Mouse (Mus musculus): Measurements from ENCODE around the gene Akt1s1. TPM values are rescaled to one million over a fixed set of nuclear protein-coding genes. Genes with fewer than 3 reads are reported as not detected.
A peak's percentile ranks its signal among the peaks of the same experiment; 100 is the strongest.

The Akt1s1 gene
- total and polyA plus RNA-seq, 3 experiments = 9.5 to 24.2 (median 23.3) TPM

- TF ChIP-seq POLR2A (IDR thresholded peaks at IDR 0.05; ENCODE audit: low read depth, low read length) = 0 out of 2 replicates have a peak, but pooled peaks have one; percentile 16
- no peak for TF ChIP-seq MAX (IDR thresholded peaks at IDR 0.05; ENCODE audit: low read length)
- no peak for TF ChIP-seq PAX5 (IDR thresholded peaks at IDR 0.05; ENCODE audit: low read length)
- no peak for TF ChIP-seq TBP (conservative IDR thresholded peaks at IDR 0.05; ENCODE audit: low read depth, low read length)
- no peak for TF ChIP-seq UBTF (IDR thresholded peaks at IDR 0.05; ENCODE audit: low read depth, low read length)
- TF ChIP-seq MYC (IDR thresholded peaks at IDR 0.05; ENCODE audit: low read depth, low read length) = no peak
- TF ChIP-seq NRF1 (IDR thresholded peaks at IDR 0.05; ENCODE audit: low read depth, low read length) = no peak
- no peak for TF ChIP-seq RCOR1 (conservative IDR thresholded peaks at IDR 0.05; ENCODE audit: low read depth, low read length)
- no peak for TF ChIP-seq MAZ (IDR thresholded peaks at IDR 0.05; ENCODE audit: low read depth, low read length)
- no peak for TF ChIP-seq GABPA (IDR thresholded peaks at IDR 0.05; ENCODE audit: insufficient replicate concordance, low read depth, low read length)
- peak; percentile 66; the same call in 1 of the 2 replicates for TF ChIP-seq ZMIZ1 (IDR thresholded peaks at IDR 0.05; ENCODE audit: low read depth, low read length)
- TF ChIP-seq IRF4 (IDR thresholded peaks at IDR 0.05; ENCODE audit: low read depth, low read length) = 0 out of 2 replicates have a peak, but pooled peaks have one; percentile 25
- no peak for TF ChIP-seq CHD1 (IDR thresholded peaks at IDR 0.05; ENCODE audit: low read depth, low read length)
- no peak for TF ChIP-seq SMC3 (IDR thresholded peaks at IDR 0.05; ENCODE audit: low read depth, low read length)
- no peak for TF ChIP-seq E2F4 (IDR thresholded peaks at IDR 0.05; ENCODE audit: insufficient replicate concordance, low read depth, low read length)
- TF ChIP-seq BHLHE40 (IDR thresholded peaks at IDR 0.05; ENCODE audit: low read depth, low read length) = peak; percentile 36; the same call in 1 of the 2 replicates
- TF ChIP-seq POLR2AphosphoS2 (IDR thresholded peaks at IDR 0.05; ENCODE audit: low read depth, low read length) = no peak
- peak; percentile 59 for TF ChIP-seq EP300 (IDR thresholded peaks at IDR 0.05; ENCODE audit: low read length)
- TF ChIP-seq KAT2A (IDR thresholded peaks at IDR 0.05; ENCODE audit: insufficient replicate concordance, low read length) = no peak
- TF ChIP-seq ETS1 (conservative IDR thresholded peaks at IDR 0.05; ENCODE audit: low read depth, low read length) = peak; percentile 27; the same call in 1 of the 2 replicates
- TF ChIP-seq CTCF (conservative IDR thresholded peaks at IDR 0.05 in 1 of 2, IDR thresholded peaks at IDR 0.05 in 1 of 2; ENCODE audit: low read depth in 2 of 2, low read length in 2 of 2) = no peak
Measured at GRCm38 (mm10) chr7:44841825-44842463, 6.8 kb upstream of the Akt1s1 start (continued).

- peaks cover 24 to 55% of the 10 kb centered on the region in 2 experiments for H3K4me1 ChIP-seq (ENCODE audit: control insufficient read depth in 1 of 2, insufficient read depth in 2 of 2)
- H3K4me3 ChIP-seq (replicated peaks in 1 of 3; ENCODE audit: low read depth in 2 of 3, low read length in 2 of 3, poor library complexity in 1 of 3) = no peak overlapping the region
- dilution Hi-C loops (cut with MboI; ENCODE audit: extremely low pct_ligation_motif_present, extremely low pct_unique_long_range_greater_than_20kb, low sequenced_read_pairs) = no loop called here
- no peak overlapping the region for H3K4me2 ChIP-seq (ENCODE audit: insufficient read depth, low read depth, poor library complexity, severe bottlenecking)
- H3K36me3 ChIP-seq (replicated peaks in 1 of 2; ENCODE audit: control insufficient read depth in 1 of 2, insufficient read depth in 1 of 2, low read length in 1 of 2) = peaks cover 69 to 73% of the 10 kb centered on the region in 2 experiments
- H3K27ac ChIP-seq (ENCODE audit: insufficient read depth, low read depth) = no peak overlapping the region
- DNase-seq (ENCODE audit: extremely low read depth) = no peak
- H3K27me3 ChIP-seq (replicated peaks) = no peaks in the 10 kb centered on the region
- peaks cover 7% of the 10 kb centered on the region for H3K79me2 ChIP-seq (replicated peaks; ENCODE audit: control insufficient read depth, extremely low read depth, insufficient read depth, poor library complexity, severe bottlenecking)
- no peak for TF ChIP-seq GABPA (IDR thresholded peaks at IDR 0.05; ENCODE audit: insufficient replicate concordance, low read depth, low read length)
- TF ChIP-seq ZKSCAN1 (IDR thresholded peaks at IDR 0.05; ENCODE audit: borderline replicate concordance, low read depth, low read length) = no peak
- TF ChIP-seq MAFK (IDR thresholded peaks at IDR 0.05; ENCODE audit: insufficient replicate concordance, low read length) = no peak
- no peak for TF ChIP-seq TBP (conservative IDR thresholded peaks at IDR 0.05; ENCODE audit: low read depth, low read length)
- no peak for TF ChIP-seq MAZ (IDR thresholded peaks at IDR 0.05; ENCODE audit: low read depth, low read length)
- in situ Hi-C loops (cut with MboI; ENCODE audit: low pct_ligation_motif_present, low pct_unique_long_range_greater_than_20kb, low sequenced_read_pairs) = no loop called here
- peaks cover 8% of the 10 kb centered on the region for H3K9me3 ChIP-seq (replicated peaks; ENCODE audit: low read length)
- no peak overlapping the region for H3K9ac ChIP-seq (ENCODE audit: insufficient read depth, low read depth)
Measured at GRCm38 (mm10) chr7:44845006-44845405, 3.8 kb upstream of the Akt1s1 start.

All from CH12.LX (cell line).